Mouse (Mus musculus) retina, postnatal 1 day (tissue): ENCODE results near the gene Trappc1.

Experiments used
- DNase-seq: peaks from one replicate; pipeline ENCODE4 v3.0.0-alpha.2; 2012

The Trappc1 gene

DNA sequence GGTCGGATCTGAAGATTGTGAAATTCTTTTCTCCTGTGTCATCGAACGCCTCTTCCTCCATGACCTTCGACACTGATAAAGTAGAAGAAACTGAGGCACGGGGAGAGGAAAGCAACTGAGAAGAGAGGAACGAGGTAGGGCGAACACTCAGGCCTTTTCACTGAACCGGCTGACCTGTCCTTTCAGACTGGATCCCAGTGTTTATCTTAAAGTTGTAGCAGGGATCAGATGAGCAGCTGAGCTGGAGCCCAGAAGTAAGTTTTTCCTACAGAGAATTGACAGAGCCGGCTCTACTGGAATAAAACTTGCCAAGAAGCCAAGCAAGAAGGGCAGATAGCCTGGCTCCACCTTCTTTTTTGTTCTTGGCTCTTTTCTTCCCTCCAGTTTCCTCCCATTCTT is 47.0 kb downstream of the Trappc1 start:
- DNase-seq = no peak

DNA sequence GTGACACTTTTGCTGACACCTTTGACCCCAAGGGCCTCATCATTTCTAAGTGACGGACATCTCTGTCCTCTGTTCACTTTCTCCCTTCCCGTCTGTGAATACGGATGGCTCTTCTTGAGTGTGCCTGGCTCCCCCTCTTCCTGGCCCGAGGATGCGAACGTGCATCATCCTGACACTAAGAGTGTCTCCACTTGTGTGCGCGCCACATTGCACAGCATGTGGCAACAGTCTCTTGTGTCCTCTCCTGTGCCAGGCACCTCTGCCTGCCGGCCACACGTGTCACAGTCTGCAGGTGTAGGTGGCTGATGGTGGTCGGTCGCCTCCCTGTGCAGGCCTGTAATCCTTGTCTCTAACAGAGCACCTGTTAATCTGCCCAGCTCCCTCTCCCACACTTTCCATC is 47.8 kb downstream of the Trappc1 start:
- no peak for DNase-seq

DNA sequence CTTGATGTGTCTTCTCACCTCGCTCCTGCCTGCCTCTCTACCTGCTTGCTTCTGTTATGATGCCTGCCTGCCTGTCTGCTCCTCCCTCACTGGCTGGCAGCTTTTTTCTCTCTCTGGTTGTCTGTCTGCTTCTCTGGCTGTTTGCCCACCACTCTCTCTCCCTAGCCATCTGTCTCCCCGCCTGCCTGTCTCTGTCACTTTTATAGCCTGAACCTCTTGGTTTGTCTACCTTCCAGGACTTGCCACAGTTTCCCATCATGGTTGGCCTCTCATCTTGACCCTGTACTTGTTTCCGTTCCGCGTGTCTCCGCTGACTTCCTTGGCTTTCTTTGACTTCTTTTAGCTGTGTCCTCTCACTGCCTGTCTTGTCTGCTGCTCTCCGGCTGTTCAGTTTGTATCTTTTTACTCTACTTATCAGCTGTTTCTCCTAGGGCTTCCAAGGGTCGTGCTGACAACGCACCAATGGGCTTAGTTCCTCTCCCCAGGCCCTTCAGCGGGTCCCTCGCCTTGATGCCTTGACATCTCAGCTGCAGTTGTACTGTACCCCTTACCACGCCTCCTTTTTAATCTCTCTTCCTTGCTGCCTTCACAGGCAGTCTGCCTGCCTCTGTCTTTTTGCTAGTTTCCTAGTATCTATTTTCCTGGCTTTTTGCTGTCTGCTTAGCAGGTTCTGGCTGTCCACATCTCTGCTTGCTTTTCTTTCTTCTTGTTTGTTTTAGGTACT is 48.4 kb downstream of the Trappc1 start:
- DNase-seq = peak; percentile 52

DNA sequence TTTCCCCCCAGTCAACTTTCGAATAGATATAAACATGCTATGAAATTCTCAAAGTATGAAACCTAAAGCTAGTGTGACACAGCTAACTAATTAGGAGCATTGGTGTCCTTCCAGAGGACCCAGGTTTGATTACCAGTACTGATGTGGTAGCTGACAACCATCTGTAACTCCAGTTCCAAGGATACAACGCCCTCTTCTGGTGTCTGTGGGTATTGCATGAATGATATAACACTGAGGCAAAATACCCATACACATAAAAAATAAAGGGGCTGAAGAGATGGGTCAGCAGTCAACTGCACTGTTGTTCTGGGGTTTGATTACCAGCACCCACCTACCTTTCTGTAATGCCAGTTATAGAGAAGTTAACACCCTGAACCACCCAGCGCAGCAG is 49.0 kb downstream of the Trappc1 start:
- DNase-seq = peak; percentile 35

DNA sequence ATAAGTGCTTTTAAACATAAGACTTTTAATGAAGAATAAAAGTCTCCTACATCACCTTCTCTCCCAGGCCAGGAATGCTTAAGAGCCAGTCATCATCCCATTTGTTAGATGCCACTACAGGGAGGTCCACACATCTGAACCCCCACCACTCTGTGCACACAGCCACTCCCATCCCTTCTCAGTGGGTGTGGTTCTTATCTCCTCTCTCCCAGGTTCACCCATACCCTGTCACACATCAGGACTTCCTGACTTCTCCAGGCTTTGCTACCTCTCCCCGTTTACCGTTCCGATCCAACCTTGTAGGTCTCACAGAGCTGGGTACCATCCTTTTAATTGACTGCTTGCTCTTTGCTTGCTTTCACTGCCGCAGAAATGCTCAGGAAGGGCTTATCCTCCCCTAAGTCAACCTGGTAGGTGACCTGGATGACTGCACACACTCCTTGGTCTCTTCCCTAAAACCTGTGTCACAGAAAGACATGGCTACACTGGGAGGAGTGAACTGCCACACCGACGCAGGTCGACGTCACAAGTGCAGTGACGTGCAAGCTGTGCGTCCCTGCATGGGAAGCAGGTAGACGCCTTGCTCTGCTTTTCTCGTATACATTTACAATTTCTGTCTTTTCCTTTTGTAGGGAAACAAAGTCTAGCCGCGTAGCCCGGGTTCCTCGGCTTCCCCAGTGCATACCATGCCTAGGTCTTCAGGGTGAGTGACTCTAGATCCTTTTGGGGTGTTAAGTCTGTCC is 49.6 kb downstream of the Trappc1 start:
- DNase-seq = no peak
